ENCODE assay signal across 9 mouse cellular contexts in the genomic region with DNA sequence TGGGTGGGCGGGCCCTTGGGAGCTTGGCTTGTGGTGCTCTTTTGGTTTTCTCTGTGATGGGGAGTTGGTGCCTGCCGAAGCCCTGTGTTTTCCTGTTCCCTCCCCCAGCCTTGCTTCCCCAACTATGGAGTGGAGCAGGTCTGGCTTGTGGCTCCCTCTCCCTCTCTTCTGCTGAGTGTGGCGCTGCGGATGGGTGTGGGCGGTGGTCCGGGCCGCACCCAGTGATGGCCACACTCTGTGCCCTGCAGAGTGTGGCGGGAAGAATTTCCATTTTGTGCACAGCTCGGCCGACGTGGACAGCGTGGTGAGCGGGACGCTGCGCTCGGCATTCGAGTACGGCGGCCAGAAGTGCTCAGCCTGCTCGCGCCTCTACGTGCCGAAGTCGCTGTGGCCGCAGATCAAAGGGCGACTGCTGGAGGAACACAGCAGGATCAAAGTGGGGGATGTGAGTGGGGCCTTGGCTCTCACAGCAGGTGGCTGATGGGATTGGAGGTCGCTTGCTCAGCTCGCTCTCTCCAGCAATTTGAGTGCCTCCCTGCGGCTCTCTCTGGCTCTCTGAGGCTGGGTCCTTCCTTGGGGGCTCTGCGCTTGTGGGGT. TPM values are rescaled to one million over a fixed set of nuclear protein-coding genes. Genes with fewer than 3 reads are reported as not detected.
DNase-seq lines count a peak whose midpoint lies in the region; ATAC-seq lines count a peak whose summit lies in the region.
"Had no signal": no experiment of that assay in that cellular context is flagged by ENCODE, and none has a peak within 500 bp of the region (broad histone marks: within the 10 kb centered on the region; RNA-seq: fewer than 3 reads in every experiment).

No protein-coding gene starts in this region.

- peak; percentile 58 for ATAC-seq in heart, embryonic 16.5 days (replicated peaks; ENCODE audit: extremely low read depth, insufficient read depth, low FRiP score)
- ATAC-seq in midbrain, embryonic 14.5 days (ENCODE audit: low FRiP score, low TSS enrichment) = peak; percentile 38; the same call in 1 of the 2 replicates

- peak overlapping the region; percentile 46 for H3K4me3 ChIP-seq in heart, embryonic 16.5 days (ENCODE audit: low read length)
- H3K4me3 ChIP-seq in midbrain, embryonic 14.5 days (replicated peaks; ENCODE audit: low read depth, low read length) = 0 out of 2 replicates have a peak overlapping the region, but pooled peaks have one; percentile 8

- H3K27me3 ChIP-seq in heart, embryonic 16.5 days (ENCODE audit: control insufficient read depth, insufficient read depth, low read length) = peaks cover 8% of the 10 kb centered on the region
- peaks cover 11% of the 10 kb centered on the region; the same call in 1 of the 2 replicates for H3K27me3 ChIP-seq in midbrain, embryonic 14.5 days (ENCODE audit: control insufficient read depth, insufficient read depth, low read length)

- no peak for DNase-seq in heart, adult 9 months (ENCODE audit: low spot score in 2 of 2)
- peak; percentile 97 for DNase-seq in ZHBTc4 (ENCODE audit: low read depth, low spot score)
- peak; percentile 51 for DNase-seq in forelimb bud, embryonic 11.5 days (ENCODE audit: low read depth, low spot score)
- peak; percentile 80 for DNase-seq in midbrain, embryonic 14.5 days
- no peak for DNase-seq in spleen, adult 12 weeks (ENCODE audit: low spot score)
- DNase-seq in MN1 (ENCODE audit: low spot score) = no peak
- DNase-seq in testis, postnatal 14 days (ENCODE audit: low spot score) = no peak

- peaks cover 5% of the 10 kb centered on the region; the same call in 1 of the 2 replicates for H3K36me3 ChIP-seq in heart, embryonic 16.5 days (ENCODE audit: control insufficient read depth, insufficient read depth)
- peaks cover 10% of the 10 kb centered on the region for H3K36me3 ChIP-seq in midbrain, embryonic 14.5 days (ENCODE audit: control insufficient read depth, insufficient read depth, low read length)

- no peak overlapping the region for H3K27ac ChIP-seq in heart, embryonic 16.5 days (ENCODE audit: low read length)
- no peak overlapping the region for H3K27ac ChIP-seq in midbrain, embryonic 14.5 days (replicated peaks; ENCODE audit: low read depth, low read length)

- H3K4me1 ChIP-seq in heart, embryonic 16.5 days (ENCODE audit: control insufficient read depth, insufficient read depth, low read length) = peaks cover 12% of the 10 kb centered on the region
- peaks cover 22% of the 10 kb centered on the region; the same call in 1 of the 2 replicates for H3K4me1 ChIP-seq in midbrain, embryonic 14.5 days (ENCODE audit: control insufficient read depth, insufficient read depth, low read length)

- peak overlapping the region; percentile 76 for H3K4me2 ChIP-seq in heart, embryonic 16.5 days (ENCODE audit: low read depth, low read length)
- peak overlapping the region; percentile 48 for H3K4me2 ChIP-seq in midbrain, embryonic 14.5 days (ENCODE audit: low read length)

- no peaks in the 10 kb centered on the region; the same call in 1 of the 2 replicates for H3K9me3 ChIP-seq in heart, embryonic 16.5 days (replicated peaks; ENCODE audit: control insufficient read depth, low read length)
- H3K9me3 ChIP-seq in midbrain, embryonic 14.5 days (ENCODE audit: control insufficient read depth, low read length) = no peaks in the 10 kb centered on the region

- peak overlapping the region; percentile 68 for H3K9ac ChIP-seq in heart, embryonic 16.5 days (ENCODE audit: low read length)
- H3K9ac ChIP-seq in midbrain, embryonic 14.5 days (replicated peaks; ENCODE audit: low read length) = peak overlapping the region; percentile 20; the same call in 1 of the 2 replicates

- 5% methylated on average over 30 of the region's 30 CpGs for WGBS in heart, embryonic 16.5 days
- 2% methylated on average over 30 of the region's 30 CpGs for WGBS in midbrain, embryonic 14.5 days

RNA-seq across cellular contexts. Expression of a gene that starts 11.4 kb away (rescaled TPM):
- polyA plus RNA-seq in heart, embryonic 16.5 days (2015; fragmentation: Nextera tagmentation; extraction: Ambion mirVana) = not detected in 2 replicates
- polyA plus RNA-seq in midbrain, embryonic 14.5 days (2014; fragmentation: Nextera tagmentation; extraction: Ambion mirVana) = not detected in 2 replicates
- polyA plus RNA-seq: large intestine, adult 2 months had no signal

RNA-seq across cellular contexts. Expression of a gene that starts 19.3 kb away (rescaled TPM):
- 36.5 and 37.4 TPM in 2 replicates for polyA plus RNA-seq in heart, embryonic 16.5 days (2015; fragmentation: Nextera tagmentation; extraction: Ambion mirVana)
- polyA plus RNA-seq in midbrain, embryonic 14.5 days (2014; fragmentation: Nextera tagmentation; extraction: Ambion mirVana) = 14.1 and 15.2 TPM in 2 replicates

RNA-seq across cellular contexts. Expression of a gene that starts 38.9 kb away (rescaled TPM):
- not detected in 2 replicates for polyA plus RNA-seq in heart, embryonic 16.5 days (2015; fragmentation: Nextera tagmentation; extraction: Ambion mirVana)
- polyA plus RNA-seq in midbrain, embryonic 14.5 days (2014; fragmentation: Nextera tagmentation; extraction: Ambion mirVana) = not detected in 2 replicates
- polyA plus RNA-seq: large intestine, adult 2 months had no signal

Comparison
In these comparisons a context has a peak if more than half of its experiments do, and no peak if none do; other contexts are left out.
1. DNase-seq: peak in ZHBTc4 (single experiment), forelimb bud, embryonic 11.5 days (single experiment) and midbrain, embryonic 14.5 days (single experiment); none in heart, adult 9 months (0 of 2), spleen, adult 12 weeks (single experiment), MN1 (single experiment) and testis, postnatal 14 days (single experiment).